Mouse (Mus musculus) brain, embryonic 18.5 days (tissue): ENCODE data around the gene Gcnt3.

Source experiments
- DNase-seq: peaks from one replicate; pipeline ENCODE4 v3.0.0-alpha.2; 2012; ENCODE audit warnings: low read depth, low spot score

Gcnt3 gene

DNA sequence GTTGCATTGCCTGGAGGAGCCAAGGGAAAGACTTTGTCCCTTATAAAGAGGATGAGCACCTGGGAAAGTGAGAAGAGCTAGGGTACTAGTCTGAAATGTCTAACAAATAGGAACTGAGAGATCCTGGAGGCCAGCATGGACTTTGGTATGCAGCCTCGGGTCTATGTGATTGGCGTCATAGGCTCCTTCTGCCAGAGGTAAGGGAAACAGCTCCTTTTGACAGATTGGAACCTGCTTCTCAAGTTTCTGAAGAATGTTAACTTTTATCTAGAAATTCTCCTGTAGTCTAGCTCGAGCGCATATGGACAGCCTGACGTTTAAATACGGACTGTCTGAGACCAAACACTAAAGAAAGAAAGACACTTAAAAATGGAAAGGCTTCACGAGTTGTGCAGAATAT, at the start of gene Gcnt3:
TSS of gene Gcnt3 (minus strand) at position 101 of the 400 bp plus-strand sequence.
- no peak for DNase-seq

DNA sequence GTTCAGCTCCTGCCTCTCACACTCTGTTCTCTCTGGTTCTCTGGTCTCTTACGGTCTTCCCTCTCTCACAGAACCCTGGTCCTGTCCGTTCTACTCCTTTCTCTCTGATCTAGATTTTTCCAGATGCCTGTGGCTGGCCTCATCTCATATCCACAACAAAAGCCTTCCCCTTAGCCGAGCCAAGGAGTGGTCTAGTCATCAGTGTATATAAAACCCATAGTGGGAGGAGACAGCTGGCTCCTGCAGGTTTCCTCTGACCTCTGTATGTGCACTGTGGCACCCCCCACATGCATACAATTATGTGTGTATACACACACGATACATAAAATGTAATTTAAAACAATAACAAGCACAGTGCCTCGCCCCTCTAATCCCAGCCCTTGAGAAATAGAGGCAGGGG, 49.5 kb upstream of the Gcnt3 start:
- DNase-seq, result no peak

GRCm38 (mm10) chr9:70086091-70086490, 48.2 kb upstream of the Gcnt3 start:
- DNase-seq, result no peak

DNA sequence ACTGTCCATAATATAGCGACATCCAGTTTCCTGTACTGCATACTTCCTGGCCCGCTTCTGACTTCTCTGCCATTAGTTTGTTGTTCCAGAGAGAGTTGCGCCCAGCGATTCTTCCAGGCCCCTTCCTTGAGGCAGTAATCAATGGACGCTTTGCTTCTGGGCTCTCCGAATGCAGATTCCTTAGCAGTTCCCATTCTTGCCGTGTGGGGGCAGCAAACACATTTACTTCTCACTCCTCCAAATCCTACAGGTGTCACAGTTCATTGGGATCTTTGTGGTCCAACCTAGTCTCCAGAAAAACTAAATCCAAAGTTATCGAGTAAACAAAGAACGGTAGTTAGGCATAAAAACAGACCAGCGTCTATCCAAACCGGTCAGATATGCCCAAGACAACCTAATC, 46.2 kb upstream of the Gcnt3 start:
- DNase-seq, result no peak

- DNase-seq, result no peak
Observed at GRCm38 (mm10) chr9:70082357-70083204, 44.7 kb upstream of the Gcnt3 start.

GRCm38 (mm10) chr9:70081767-70082166, 43.9 kb upstream of the Gcnt3 start:
- no peak for DNase-seq

DNA sequence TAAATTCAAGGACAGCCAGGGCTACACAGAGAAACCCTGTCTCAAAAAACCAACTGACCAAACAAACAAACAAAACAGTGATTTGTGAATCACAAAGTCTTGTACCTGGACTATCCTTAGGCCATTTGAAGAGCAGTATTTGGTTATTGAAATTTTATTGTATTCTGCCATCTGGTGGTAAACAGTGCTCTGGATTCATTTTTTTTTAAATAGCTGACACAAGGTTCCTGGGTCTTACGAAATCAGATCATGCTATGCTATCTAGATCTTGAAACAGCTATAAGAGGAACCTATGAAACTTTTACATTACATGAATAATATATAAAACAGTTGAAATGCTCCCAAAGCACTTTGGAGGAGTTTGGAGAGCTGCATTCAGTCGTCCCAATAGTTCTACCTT, 43.1 kb upstream of the Gcnt3 start:
- DNase-seq, result no peak

- DNase-seq, result no peak
Observed at GRCm38 (mm10) chr9:70080027-70080800, 42.3 kb upstream of the Gcnt3 start.

GRCm38 (mm10) chr9:70078034-70078433, 40.1 kb upstream of the Gcnt3 start:
- no peak for DNase-seq

DNA sequence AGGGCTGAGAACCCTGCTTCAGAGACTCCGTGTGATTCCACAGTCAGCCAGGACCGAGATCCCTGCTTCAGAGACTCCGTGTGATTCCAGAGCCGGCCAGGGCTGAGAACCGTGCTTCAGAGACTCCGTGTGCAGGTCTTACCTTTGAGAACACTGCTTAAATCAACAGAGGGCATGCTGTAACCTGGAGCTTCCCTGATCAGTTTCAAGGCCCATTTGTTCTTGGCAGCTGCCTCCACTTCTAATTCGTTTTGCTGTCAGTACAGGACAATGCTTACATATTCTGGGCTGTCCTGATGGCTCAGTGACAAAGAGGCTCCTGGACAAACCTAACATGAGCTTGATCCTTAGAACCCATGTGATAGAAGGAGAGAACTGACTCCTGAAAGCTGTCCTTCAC, 39.3 kb upstream of the Gcnt3 start:
- no peak for DNase-seq

DNA sequence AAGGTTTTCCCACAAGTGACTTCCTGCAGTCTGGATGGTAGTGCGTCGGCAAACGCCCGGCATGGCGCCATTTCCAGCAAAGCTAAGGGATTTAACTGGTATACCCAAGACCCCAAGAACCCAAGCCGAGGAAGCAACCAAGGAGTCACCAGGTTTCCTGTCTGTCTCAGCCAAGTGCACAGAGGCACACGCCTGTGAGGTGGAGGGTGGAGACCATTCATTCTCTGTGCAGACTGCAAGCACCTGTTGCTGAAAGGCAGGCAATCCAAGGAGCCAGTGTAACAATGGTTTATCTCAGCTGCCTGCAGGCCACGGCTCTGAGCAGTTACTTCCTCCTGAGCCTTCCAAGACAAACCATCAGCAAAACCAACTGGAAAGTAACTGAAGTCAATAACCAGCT, 34.5 kb upstream of the Gcnt3 start:
- no peak for DNase-seq

DNA sequence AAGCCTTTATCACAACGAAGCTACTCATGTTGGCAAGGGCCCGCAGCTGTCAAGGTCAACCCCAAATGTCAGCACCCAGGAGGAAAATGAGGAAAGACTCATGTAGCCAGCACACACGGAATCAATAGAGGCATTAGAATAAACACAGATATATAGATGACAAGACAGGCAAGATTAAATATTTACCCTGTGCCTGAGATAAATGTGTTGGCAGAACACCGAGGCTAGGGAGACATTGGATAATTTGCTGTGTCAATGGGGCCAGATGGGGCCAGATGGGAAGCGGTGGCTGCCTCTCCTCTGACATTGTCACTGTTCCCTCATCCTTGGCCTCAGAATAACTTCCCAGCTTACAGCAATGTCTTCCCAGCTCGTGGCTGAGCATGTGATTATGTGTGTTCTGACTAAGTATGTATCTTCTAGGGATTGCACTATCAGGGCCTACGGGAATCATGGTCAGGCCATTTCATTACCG, 32.1 kb upstream of the Gcnt3 start:
- no peak for DNase-seq

DNA sequence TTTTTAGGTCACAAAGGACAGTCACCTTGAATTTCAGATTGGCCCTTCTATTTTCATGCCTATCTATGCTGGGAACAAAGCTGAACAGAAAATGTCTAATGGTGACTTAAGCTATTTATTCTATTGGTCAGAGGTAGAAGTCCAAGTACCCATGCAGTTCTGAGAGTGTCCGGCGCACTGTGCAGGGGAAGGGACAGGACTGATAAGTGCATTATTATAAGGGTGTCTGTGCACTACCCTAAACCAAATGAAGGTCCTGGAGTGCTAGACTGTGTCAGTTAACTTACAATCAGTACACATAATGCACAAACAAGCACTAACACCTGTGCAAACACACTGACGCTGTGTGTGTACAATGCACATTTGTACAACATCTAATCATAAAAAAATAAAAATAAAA, 29.6 kb upstream of the Gcnt3 start:
- no peak for DNase-seq

DNA sequence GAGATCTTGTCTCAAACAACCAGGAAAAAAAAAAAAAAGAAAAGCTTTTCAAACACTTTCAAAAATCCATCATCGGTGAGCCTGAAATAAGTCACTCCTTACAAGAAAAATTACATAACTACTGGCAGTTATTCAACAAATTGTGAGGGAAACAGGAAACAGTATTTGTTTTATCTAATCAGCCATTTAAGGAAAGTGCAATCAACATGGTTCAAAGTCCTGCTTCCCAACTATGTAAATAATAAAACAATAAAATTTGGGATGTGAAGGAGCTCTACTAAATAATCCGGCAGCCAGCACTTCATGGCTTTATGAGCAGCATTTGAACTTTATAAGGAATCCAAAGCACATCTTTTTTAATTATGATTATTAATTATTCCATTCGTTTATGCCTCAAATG, 24.1 kb upstream of the Gcnt3 start:
- no peak for DNase-seq

- no peak for DNase-seq
Observed at GRCm38 (mm10) chr9:70053411-70053810, 15.5 kb upstream of the Gcnt3 start.

DNA sequence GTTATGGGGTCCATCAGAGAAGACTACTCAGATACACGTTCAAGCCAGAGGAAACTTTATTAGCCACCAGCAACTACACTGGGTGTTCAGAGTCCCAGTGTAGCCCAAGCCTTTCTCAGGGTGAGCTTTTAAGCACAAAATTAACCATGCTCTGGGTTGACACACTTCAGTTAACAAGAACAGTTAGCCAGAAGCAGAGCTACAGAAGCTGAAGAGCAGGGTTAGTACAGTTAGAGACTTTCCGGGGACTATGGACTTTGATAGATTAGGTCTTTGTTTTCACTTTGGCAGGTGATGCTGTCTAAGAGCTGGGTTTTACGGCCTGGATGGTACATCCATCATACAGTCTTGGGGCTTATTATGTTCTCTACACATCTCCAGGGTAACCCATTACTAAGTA, 14.8 kb upstream of the Gcnt3 start:
- DNase-seq, result no peak

GRCm38 (mm10) chr9:70049839-70050238, 12.0 kb upstream of the Gcnt3 start:
- no peak for DNase-seq

DNA sequence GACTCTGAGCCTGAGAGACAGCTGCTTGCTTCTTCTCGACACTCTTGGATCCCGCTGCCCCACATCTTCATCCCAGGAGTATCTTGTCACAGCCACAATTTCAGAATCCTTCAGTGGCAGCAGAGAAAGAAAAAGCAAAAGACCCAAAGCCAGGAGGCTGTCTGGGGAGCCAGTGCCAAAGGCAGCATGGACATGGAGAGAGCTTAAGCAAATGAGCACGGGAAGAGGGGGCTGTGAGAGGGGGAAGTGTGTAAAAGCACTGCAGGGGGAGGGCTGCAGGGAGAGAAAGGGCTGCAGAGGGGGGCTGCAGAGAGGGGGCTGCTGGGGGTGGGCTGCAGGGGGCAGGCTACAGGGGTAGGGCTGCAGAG, 11.5 kb upstream of the Gcnt3 start:
- no peak for DNase-seq

GRCm38 (mm10) chr9:70048751-70049415, 11.0 kb upstream of the Gcnt3 start:
- no peak for DNase-seq

DNA sequence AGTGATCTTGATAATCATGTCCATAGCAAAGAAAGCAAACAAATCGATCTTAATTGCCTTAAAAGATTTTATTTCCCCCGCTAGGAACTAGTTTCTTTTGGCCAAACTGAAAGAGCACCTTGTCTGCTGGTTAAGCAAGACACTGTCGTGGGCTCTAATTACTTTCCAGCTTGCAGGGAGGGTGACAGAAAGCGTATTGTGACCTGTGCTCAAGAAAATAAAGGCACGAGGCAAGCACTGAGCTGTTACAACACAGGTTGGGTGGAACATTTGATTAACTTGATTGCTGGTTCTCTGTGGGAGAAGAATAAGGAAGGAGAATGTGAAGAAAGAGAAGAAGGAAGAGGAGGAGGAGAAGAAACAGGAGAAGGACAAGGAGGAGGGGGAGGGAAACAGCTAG, 10.4 kb upstream of the Gcnt3 start:
- no peak for DNase-seq

- no peak for DNase-seq
Observed at GRCm38 (mm10) chr9:70047839-70048238, 10.0 kb upstream of the Gcnt3 start.

DNA sequence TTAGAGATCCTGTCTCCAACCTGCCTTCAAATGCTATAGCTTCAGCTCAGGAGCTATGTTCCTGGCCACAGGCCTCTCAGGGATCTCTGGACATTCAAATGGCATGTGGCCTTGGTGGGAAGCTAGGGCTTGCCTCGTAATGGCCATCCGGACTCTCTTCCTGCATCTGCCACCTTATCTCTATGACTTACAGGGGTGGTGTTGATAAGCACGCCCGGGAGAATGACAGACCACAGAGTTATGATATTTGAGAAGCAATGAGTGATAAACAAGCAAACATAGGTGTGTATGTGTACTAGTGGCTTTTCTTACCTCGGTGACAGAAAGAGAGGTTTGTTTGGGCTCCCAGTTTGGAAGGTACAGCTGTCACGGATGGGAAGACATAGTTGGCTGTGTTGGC, 8.4 kb upstream of the Gcnt3 start:
- no peak for DNase-seq
